Mouse (Mus musculus): ENCODE results near the gene Kbtbd7. TPM values are rescaled to one million over a fixed set of nuclear protein-coding genes. Genes with fewer than 3 reads are reported as not detected.

The Kbtbd7 gene
- 6.5 and 8.7 TPM in 2 replicates for polyA plus RNA-seq (2012; ENCODE audit: insufficient read depth, insufficient read length, missing spikeins)

DNA sequence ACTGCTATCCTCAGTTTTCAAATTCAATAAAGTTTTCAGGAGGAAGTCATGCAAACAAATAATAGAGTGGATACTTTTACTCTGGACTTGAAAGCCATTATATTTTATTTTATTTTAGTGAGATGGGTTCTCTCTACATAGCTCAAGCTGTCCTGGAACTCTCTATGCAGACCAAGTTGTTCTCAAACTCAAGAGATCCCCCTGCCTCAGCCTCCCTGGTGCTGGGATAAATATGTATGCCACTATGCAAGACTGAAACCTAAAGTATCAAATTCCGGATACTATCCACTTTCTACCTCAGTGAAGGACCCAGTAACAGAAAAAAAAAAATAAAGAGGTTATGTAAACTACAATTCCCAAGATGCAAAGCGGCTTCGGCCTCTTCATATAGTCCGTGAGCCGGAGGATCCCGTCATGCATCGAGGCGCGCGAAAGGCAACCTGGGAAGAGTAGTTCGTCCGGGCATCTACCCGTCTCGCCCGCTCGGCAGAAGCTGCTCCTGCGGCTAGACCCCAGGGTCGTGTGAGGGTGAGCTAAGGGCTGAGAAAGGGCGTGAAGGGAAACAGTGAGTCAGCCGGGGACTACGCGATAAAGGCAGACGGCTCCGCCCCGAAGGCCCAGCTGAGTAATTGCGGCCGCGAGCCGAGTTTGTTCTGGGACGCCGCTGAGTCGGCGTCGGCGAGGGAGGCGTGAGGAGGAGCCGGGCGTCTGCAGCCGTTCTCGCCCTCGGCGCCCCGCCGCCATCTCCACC is at the start of gene Kbtbd7:
Gene Kbtbd7, plus strand, starts transcription at position 533 of the 751 bp plus-strand sequence.
- TF ChIP-seq CTCF (IDR thresholded peaks at IDR 0.05; ENCODE audit: low read depth, low read length) (no peak), POLR2A (IDR thresholded peaks at IDR 0.05; ENCODE audit: borderline replicate concordance, low read depth, low read length) (no peak)
- Histone ChIP-seq H3K4me1 (ENCODE audit: control insufficient read depth, insufficient read depth, low read length) (peaks cover 12% of the 10 kb centered on the region), H3K4me3 (ENCODE audit: insufficient read depth, low read length) (peak within 1 kb of the TSS; percentile 56), H3K27ac (ENCODE audit: insufficient read depth, low read depth, low read length) (peak within 1 kb of the TSS; percentile 73)

DNA sequence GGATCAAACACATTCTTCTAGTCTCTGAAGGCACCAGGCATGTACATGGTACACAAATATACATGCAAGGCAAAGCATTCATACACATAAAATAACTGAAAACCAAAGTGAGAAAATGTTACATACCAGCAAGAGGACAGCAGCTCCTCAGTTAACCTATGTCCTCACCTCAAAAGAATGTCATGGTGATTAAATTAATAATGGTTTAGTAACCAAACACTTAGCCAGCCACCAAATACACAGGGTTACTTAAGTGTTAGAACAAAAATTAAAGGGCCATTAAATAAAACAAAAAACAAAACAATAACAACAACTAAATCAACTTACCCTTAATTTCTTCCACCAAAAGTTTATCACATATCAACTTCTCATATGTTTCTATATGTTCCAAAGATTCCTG is 49.3 kb upstream of the Kbtbd7 start:
- no peaks in the 10 kb centered on the region for H3K4me1 ChIP-seq (ENCODE audit: control insufficient read depth, insufficient read depth, low read length)
- TF ChIP-seq POLR2A (IDR thresholded peaks at IDR 0.05; ENCODE audit: borderline replicate concordance, low read depth, low read length) (no peak), CTCF (IDR thresholded peaks at IDR 0.05; ENCODE audit: low read depth, low read length) (no peak)
- H3K4me3 ChIP-seq (ENCODE audit: insufficient read depth, low read length) = no peak overlapping the region
- H3K27ac ChIP-seq (ENCODE audit: insufficient read depth, low read depth, low read length) = no peak overlapping the region

DNA sequence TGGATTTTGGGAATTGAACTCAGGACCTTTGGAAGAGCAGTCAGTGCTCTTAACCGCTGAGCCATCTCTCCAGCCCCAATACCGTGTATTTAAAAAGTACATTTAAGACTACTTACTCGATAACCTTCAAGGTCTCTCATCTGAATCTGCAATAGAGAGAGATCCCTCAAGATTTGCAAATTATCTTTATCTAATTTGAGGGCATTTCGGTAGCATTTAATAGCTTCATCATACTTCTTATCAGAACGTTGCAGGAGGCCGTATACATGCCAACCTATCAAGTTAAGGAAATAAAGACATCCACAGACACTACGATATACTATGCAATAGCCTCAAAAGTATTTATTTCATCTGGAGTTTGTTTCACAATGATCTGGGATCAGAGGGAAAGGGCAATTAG is 43.2 kb upstream of the Kbtbd7 start:
- Histone ChIP-seq H3K4me1 (ENCODE audit: control insufficient read depth, insufficient read depth, low read length) (peaks cover 4% of the 10 kb centered on the region; the same call in 1 of the 2 replicates), H3K27ac (ENCODE audit: insufficient read depth, low read depth, low read length) (no peak overlapping the region), H3K4me3 (ENCODE audit: insufficient read depth, low read length) (no peak overlapping the region)
- TF ChIP-seq POLR2A (IDR thresholded peaks at IDR 0.05; ENCODE audit: borderline replicate concordance, low read depth, low read length) (no peak), CTCF (IDR thresholded peaks at IDR 0.05; ENCODE audit: low read depth, low read length) (no peak)

DNA sequence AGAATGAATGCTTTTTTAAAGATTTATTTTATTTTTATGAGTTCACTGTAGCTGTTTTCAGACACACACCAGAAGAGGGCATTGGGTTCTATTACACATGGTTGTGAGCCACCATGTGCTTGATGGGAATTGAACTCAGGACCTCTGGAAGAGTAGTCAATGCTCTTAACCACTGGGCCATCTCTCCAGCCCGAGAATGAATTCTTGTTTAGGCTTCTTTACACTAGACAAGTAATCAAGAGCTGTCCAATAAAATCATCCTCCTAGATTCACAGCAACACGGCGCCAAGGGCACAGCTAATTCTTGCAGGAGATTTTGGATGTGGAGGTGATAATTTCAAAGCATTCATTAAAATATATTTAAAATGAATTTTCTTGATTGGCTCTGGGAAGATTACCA is 38.0 kb upstream of the Kbtbd7 start:
- peaks cover 10% of the 10 kb centered on the region for H3K4me1 ChIP-seq (ENCODE audit: control insufficient read depth, insufficient read depth, low read length)
- TF ChIP-seq CTCF (IDR thresholded peaks at IDR 0.05; ENCODE audit: low read depth, low read length) (no peak), POLR2A (IDR thresholded peaks at IDR 0.05; ENCODE audit: borderline replicate concordance, low read depth, low read length) (no peak)
- no peak overlapping the region for H3K4me3 ChIP-seq (ENCODE audit: insufficient read depth, low read length)
- H3K27ac ChIP-seq (ENCODE audit: insufficient read depth, low read depth, low read length) = no peak overlapping the region

DNA sequence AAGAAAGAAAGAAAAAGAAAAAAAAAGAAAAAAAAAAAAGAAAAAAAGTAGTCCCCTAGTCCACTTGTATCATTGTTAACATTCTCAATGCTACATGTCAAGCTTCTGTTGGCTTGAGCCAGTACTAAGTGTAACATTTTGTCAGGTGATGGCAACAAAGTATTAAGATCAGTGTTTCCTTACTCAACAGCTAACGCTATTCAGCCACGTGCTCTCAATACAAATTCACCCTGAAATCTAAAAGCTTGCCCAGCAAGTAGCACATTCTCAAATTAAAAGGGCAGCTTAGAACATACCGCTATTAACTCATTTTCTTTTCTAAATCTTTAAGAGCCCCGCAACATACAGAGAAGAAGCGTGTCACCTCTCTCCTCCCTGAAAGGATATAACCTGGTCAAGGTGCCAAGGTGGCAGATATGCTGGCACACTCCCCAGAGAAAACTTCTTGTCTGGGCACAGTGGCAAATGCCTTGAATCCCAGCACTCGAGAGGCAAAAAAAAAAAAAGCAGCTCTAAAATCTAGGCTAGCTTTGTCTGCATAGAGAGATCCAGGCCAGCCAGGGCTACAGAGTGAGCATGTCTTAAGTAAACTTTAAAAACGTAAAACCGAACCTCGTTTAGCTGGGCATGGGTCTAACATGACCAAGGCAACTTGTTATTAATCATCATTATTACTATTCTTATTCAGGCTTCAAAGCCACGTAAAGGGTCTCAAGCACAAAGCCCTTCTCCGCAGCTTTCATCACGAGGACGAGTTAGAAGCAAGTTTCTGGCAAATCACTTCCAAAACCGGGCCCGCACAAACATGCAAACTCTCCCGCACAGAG is 36.7 kb upstream of the Kbtbd7 start:
- Histone ChIP-seq H3K4me1 (ENCODE audit: control insufficient read depth, insufficient read depth, low read length) (peaks cover 14% of the 10 kb centered on the region), H3K4me3 (ENCODE audit: insufficient read depth, low read length) (peak overlapping the region; percentile 100), H3K27ac (ENCODE audit: insufficient read depth, low read depth, low read length) (peak overlapping the region; percentile 92)
- no peak for TF ChIP-seq CTCF (IDR thresholded peaks at IDR 0.05; ENCODE audit: low read depth, low read length)
- no peak for TF ChIP-seq POLR2A (IDR thresholded peaks at IDR 0.05; ENCODE audit: borderline replicate concordance, low read depth, low read length)

DNA sequence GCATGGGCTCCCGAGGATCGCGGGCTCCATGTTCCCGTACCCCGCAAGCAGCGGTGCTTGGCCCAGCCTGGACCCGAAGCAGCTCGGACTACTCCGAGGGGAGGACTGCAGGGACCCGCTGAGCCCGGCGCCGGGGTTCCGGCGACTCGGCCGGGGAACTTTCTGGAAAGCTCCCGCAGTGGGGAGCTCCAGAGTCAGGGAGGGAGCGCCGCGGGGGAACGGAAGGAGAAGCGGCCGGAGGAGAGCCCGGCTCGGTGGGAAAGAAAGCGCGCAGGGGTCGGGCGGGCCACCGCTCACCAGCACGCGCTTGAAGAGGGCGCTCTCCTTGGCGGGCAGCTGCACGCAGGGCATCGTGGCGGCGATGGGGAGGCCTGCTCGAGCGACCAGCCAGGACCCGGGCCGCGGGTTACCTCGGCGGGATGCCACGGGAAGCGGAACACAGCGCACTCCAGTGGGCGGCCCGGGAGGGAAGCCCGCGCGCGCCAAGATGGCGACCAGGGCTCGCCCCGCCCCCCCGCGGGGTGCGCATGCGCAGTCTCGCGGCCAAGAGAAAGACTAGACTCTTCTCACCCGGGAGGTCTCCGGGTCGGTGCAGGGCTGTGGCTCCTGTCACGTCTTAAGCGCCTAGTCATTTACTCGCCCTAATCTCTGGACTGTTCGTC is 35.9 kb upstream of the Kbtbd7 start, which contains the start of gene Naa16:
Gene Naa16, minus strand, starts transcription at position 514 of the 662 bp plus-strand sequence.
- peak within 1 kb of the TSS; percentile 92 for H3K27ac ChIP-seq (ENCODE audit: insufficient read depth, low read depth, low read length)
- H3K4me3 ChIP-seq (ENCODE audit: insufficient read depth, low read length) = peak within 1 kb of the TSS; percentile 100
- H3K4me1 ChIP-seq (ENCODE audit: control insufficient read depth, insufficient read depth, low read length) = peaks cover 14% of the 10 kb centered on the region
- TF ChIP-seq POLR2A (IDR thresholded peaks at IDR 0.05; ENCODE audit: borderline replicate concordance, low read depth, low read length) (peak; percentile 64; the same call in 1 of the 2 replicates), CTCF (IDR thresholded peaks at IDR 0.05; ENCODE audit: low read depth, low read length) (0 out of 2 replicates have a peak, but pooled peaks have one; percentile 15)

DNA sequence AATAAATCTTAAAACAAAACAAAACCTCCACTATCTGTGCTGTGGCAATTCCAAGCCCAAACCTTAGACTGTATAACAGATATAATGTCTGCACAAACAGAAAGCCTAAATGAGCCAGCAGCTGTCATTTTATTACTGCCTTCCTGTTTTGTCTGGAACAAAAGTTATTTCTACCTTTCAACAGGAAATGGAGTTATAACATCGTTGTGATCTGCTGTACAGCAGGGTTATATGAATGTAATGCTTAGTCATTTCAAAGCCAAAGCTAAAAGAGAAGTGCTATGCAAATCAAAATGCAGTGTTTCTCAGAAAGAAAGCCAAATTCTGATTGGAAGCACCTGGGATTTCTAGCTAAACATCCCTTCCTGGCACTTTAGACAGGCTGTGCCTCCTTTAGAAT is 33.0 kb upstream of the Kbtbd7 start:
- no peak overlapping the region for H3K4me3 ChIP-seq (ENCODE audit: insufficient read depth, low read length)
- peaks cover 9% of the 10 kb centered on the region for H3K4me1 ChIP-seq (ENCODE audit: control insufficient read depth, insufficient read depth, low read length)
- TF ChIP-seq POLR2A (IDR thresholded peaks at IDR 0.05; ENCODE audit: borderline replicate concordance, low read depth, low read length) = no peak
- TF ChIP-seq CTCF (IDR thresholded peaks at IDR 0.05; ENCODE audit: low read depth, low read length) = no peak
- no peak overlapping the region; the same call in 1 of the 2 replicates for H3K27ac ChIP-seq (ENCODE audit: insufficient read depth, low read depth, low read length)

DNA sequence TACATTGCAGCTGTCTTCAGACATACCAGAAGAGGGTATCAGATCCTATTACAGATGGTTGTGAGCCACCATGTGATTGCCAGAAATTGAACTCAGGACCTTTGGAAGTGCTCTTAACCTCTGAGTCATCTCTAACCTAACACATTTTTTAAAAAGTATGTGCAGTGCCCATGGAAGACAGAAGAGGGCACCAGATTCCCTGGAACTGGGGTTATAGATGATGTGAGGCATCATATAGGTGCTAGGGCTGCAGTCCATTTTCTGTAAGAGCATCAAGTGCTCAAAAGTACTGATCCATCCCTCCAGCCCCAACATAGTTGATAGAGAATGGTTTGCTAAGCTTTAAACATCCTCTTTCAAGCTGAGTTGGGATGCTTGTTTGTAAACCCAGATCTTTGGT is 31.7 kb upstream of the Kbtbd7 start:
- H3K4me3 ChIP-seq (ENCODE audit: insufficient read depth, low read length) = no peak overlapping the region
- peaks cover 8% of the 10 kb centered on the region for H3K4me1 ChIP-seq (ENCODE audit: control insufficient read depth, insufficient read depth, low read length)
- TF ChIP-seq CTCF (IDR thresholded peaks at IDR 0.05; ENCODE audit: low read depth, low read length) (no peak), POLR2A (IDR thresholded peaks at IDR 0.05; ENCODE audit: borderline replicate concordance, low read depth, low read length) (no peak)
- no peak overlapping the region for H3K27ac ChIP-seq (ENCODE audit: insufficient read depth, low read depth, low read length)

DNA sequence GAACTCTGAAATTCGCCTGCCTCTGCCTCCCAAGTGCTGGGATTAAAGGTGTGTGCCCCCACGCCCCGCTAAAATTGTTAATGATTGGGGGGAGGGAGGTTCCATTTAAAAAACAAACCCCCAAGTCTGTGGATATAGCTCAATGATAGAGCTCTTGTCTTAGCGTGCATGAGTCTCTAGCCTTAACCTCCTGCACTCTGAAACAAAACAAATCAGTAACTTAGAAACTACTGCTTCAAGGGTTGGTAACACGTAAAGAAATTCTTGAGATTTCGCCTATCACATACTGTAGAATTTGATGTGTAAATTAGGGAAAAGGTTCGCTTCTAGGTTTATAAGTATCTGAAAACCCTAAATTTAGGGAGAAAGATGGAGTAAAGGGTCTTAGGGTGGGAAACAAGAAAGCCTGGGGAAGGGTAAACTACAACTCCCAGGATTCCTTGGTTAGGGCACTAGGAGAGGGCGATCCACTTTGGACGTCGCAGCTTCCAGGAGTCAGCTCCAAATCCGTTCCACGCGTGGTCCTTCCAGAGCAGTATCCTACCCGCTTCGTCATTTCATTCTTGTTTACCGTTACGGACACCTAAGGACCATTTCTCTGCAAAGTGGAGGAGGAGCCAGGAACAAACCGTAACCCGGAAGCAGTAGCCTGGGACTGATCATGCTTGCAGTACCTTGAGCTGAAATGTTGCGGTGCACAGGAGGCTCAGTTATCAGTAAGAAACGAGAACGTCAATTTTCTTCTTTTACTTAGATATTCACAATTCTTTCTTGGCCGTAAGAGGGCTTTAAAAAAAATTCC is 28.8 kb upstream of the Kbtbd7 start, which contains the start of gene Mtrf1:
Gene Mtrf1, plus strand, starts transcription at position 452 of the 802 bp plus-strand sequence.
- H3K4me3 ChIP-seq (ENCODE audit: insufficient read depth, low read length) = peak within 1 kb of the TSS; percentile 96
- no peak for TF ChIP-seq POLR2A (IDR thresholded peaks at IDR 0.05; ENCODE audit: borderline replicate concordance, low read depth, low read length)
- no peak for TF ChIP-seq CTCF (IDR thresholded peaks at IDR 0.05; ENCODE audit: low read depth, low read length)
- H3K4me1 ChIP-seq (ENCODE audit: control insufficient read depth, insufficient read depth, low read length) = peaks cover 8% of the 10 kb centered on the region
- peak within 1 kb of the TSS; percentile 93 for H3K27ac ChIP-seq (ENCODE audit: insufficient read depth, low read depth, low read length)

Data from bone marrow macrophage, adult 2 months (primary cell).